Mouse (Mus musculus) urinary bladder, adult 18-20 months (tissue): ENCODE data around the gene Il17rc.
A peak's percentile ranks its signal among the peaks of the same experiment; 100 is the strongest.

Experiments used
- DNase-seq, 2 experiments: peaks; one replicate each; pipeline ENCODE4 v3.0.0; 2022; ENCODE audit warnings: low spot score in 2 of 2, mixed read lengths in 2 of 2

Il17rc gene

DNA sequence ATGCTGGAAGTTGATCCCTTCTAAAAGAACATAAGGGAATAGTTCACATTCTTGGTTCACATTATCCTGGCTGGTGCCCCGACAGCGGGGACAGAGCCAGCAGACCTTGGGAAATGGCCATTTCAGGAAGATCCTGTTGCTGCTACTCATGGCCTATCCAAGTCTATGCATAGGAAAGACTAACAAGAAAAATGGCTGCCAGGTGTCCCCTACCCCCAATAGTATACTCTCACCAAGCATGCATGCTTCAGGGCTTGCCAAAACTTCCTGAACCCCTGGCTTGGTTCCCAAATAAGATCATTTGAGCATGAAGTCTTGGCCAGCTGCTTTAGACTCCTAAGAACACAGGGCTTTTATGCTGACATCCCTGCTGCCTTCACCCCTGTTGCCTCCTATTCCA, 19.4 kb upstream of the Il17rc start:
- DNase-seq = no peak

DNA sequence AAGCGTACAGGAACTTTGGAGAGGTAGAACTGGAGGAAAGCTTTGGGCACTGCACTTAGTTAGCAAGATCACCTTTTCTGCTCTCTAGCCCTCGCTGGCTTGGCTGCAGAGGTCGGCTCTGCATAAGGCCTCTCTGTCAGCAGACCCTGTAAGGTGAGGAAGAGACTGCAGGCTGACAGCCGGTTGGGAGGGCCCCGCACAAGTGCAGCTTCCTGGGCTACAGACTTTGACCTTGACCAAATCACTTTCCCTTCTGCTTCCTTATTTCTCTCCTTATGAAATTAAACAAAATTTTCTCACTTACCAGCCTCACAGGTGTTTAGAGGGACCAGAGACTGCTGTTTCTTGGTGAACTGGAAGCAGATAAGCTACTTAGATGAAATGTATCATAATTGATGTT, 16.2 kb upstream of the Il17rc start:
- no peak for DNase-seq

DNA sequence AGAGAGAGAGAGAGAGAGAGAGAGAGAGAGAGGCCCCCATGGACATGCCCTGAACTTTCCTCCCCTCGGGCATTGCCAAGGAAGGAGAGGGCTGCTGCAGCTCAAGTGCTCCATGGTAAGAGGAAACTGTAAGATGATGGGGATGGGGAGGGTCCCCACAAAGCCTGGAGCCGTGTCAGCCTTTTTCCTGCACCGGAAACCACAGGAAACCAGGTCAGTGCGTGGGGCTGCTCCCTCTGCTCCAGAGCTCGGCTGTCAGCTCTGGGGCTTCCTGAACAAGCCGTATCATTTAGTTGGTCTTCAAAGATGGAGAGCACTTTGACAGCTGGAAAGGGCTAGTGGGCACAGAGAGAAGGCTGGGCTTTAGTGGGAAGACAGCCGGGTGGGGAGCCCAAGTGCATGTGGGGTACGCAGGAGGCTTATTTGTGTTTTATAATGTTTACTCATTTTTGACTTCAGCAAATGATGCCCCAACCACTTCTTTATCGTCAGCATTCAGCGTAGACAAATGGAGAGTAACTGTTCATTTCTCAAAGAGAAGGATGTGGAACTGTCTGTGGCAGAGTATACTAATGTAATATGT, 13.2 kb upstream of the Il17rc start, which contains the start of gene Il17re:
Il17re (plus strand) TSS at position 533 of the 583 bp plus-strand sequence.
- DNase-seq = no peak

DNA sequence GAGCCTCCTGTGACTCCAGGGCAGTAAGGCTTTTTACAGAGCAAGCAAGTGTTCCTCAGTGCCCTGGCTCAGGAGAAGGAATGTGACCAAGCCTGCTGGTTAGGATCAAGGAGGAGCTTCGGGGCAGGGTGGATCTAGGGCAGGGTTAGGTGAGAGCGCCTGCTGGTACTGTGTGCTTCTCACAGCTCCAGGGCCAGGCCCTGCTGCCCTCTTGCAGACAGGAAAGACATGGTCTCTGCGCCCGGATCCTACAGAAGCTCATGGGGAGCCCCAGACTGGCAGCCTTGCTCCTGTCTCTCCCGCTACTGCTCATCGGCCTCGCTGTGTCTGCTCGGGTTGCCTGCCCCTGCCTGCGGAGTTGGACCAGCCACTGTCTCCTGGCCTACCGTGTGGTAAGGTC, 12.6 kb upstream of the Il17rc start:
- DNase-seq = peak; percentile 71 to 77

DNA sequence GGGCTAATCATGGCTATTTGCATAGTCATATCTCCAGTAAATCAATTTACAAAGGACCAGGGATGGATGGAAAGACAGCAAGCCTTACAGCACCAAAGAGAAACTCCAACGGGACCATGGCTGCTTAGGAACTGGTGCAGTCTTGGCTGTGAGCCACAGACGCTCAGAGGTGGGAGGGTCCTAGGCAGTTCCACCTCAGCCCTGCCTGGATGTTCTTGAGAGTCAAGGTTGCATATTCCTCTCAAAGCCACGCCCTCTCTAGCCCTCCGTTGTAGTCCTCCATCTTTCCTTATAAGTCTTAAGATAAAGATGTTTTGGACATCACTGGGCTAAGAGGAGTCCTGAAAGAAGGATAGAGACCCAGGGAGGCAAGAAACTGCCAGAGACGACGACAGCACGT, 7.2 kb upstream of the Il17rc start:
- no peak for DNase-seq

DNA sequence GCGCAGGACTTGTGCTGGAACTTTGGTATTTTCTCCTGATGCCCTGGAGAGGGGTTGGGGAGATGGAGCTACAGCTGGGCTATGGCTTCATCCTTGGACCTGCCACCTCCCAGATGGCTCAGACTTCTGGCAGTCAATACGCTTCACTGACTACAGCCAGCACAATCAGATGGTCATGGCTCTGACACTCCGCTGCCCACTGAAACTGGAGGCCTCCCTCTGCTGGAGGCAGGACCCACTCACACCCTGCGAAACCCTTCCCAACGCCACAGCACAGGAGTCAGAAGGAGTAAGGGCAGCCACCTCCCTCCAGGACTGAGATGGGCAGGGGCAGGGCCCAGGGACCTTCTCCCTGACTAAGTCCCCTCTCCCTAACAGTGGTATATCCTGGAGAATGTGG, 5.6 kb upstream of the Il17rc start:
- DNase-seq = no peak

DNA sequence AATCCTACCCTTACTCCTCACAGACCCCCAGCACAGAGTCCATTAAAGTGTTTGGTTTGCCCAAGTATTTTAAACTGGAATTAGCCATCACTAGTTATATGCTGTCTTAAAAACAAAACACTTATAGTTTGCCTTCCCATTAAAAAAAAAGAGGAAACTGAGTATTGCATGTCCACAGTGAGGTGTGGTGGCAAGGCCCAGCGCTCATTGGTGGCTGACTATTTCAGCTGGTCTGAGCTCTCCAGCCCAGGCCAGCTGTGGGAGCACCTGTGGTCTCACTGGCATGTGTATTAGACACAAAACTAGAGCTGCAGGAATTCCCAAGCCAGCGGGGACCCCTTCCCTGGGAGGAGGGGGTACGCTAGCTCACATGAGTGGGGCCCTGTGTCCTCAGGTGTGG, 2.7 kb upstream of the Il17rc start:
- no peak for DNase-seq

DNA sequence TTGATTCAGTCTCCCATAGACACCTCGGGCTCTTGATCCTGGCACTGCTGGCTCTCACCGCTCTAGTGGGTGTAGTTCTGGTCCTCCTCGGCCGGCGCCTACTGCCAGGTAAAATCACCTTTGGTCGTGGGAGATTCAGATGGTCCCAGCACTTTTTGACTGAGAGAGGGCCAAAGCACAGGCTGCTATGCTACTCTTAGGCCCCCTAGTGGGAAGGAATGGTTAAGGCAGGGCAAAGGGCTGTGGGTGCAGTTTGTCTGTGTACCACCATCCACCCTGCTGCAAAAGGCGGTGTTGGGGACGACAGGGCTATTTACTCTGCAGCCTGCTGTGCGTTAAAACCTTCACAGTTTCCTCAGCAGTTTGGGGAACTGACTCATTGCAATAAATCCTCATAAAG, 2.2 kb upstream of the Il17rc start:
- DNase-seq = no peak

DNA sequence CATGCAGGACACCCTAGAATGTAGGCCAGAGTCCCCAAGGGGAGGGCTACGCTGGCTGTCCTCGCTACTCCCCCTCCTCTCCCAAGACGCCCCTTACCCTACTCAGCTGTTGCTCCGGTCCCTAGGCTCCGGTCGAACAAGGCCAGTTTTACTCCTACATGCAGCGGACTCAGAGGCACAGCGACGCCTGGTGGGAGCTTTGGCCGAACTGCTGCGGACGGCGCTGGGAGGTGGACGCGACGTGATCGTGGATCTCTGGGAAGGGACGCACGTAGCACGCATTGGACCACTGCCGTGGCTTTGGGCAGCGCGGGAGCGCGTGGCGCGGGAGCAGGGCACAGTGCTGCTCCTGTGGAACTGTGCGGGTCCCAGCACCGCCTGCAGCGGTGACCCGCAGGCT, 1.8 kb upstream of the Il17rc start:
- peak; percentile 56 to 77 for DNase-seq

DNA sequence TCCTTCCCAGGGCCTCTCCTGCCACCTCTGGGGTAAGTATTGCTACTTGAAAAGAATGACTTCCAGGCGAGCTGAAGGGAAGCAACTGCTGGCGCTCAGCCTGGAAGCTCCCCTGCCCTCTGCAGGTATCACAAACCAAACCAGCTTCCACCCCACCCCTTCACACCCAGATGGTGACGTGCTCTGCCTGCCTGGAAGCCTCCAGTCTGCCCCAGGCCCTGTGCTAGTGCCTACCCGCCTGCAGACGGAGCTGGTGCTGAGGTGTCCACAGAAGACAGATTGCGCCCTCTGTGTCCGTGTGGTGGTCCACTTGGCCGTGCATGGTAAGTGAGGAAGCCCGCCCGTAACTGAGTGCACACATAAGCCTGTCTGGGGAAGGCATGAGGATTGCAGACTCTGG, 834 bp downstream of the Il17rc start:
- DNase-seq = peak in 1 of 2 experiments; percentile 56

DNA sequence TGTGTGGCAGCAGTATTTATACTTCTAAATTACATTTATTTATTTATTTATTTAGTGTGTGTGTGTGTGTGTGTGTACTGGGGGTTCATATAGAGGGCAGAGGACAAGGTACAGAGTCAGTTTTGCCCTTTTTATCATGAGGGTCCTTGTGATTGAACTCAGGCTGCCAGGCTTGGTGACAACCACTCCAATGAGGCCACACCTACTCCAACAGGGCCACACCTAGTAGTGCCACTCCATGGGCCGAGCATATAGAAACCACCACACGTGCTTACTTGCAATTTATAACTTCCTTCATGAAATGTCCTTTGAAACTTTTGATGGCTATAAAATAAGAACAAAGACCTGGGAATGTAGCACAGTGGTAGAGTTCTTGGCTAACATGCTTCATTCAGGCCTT, 2.0 kb downstream of the Il17rc start:
- no peak for DNase-seq

DNA sequence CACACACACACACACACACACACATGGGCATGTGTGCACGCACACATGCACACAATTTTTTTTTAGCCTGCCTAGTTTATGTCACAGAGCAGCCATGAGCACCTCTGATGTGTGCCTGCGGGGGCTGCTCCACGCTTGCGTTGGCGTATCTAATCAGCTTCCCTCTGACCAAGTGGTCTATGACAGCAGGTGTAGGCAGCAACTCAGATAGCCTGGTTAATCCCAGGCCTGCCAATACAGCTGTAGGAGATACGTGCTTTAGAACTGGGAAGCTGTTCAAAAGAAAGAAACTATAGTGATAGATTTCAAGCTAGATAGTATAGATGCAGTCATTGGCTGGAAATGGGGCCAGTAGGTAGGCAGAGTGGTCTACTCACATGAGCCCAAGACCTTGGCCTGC, 2.5 kb downstream of the Il17rc start:
- DNase-seq = no peak

DNA sequence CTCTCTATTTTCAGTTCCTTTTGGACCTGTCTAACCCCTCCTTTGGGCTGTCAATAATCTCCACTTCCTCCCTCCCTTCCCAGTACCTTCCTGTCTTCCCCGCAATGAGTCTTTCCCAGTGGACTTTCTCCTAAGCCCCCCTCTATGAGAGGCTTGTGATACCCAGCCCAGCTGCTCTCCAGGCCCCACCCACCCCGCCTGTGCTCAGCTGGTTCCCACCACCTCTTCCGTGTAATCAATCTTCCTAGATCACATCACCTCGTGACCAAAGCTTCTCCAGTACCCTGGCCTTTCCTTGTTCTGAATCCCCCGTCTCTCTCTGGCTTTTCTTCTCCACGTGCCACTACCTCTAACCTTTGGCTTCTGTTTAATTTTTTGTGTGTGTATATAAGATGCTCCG, 6.1 kb downstream of the Il17rc start:
- no peak for DNase-seq

DNA sequence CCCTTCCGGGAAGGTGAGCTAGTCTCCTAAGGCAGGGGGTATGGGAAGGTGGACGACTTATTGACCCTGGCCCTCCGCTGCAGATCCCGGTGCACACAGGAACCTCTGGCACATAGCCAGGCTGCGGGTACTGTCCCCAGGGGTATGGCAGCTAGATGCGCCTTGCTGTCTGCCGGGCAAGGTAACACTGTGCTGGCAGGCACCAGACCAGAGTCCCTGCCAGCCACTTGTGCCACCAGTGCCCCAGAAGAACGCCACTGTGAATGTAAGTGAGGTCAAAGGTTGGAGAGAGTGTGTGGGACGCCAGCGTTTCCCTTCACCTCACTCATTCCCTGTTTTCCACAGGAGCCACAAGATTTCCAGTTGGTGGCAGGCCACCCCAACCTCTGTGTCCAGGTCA, 7.7 kb downstream of the Il17rc start:
- no peak for DNase-seq

DNA sequence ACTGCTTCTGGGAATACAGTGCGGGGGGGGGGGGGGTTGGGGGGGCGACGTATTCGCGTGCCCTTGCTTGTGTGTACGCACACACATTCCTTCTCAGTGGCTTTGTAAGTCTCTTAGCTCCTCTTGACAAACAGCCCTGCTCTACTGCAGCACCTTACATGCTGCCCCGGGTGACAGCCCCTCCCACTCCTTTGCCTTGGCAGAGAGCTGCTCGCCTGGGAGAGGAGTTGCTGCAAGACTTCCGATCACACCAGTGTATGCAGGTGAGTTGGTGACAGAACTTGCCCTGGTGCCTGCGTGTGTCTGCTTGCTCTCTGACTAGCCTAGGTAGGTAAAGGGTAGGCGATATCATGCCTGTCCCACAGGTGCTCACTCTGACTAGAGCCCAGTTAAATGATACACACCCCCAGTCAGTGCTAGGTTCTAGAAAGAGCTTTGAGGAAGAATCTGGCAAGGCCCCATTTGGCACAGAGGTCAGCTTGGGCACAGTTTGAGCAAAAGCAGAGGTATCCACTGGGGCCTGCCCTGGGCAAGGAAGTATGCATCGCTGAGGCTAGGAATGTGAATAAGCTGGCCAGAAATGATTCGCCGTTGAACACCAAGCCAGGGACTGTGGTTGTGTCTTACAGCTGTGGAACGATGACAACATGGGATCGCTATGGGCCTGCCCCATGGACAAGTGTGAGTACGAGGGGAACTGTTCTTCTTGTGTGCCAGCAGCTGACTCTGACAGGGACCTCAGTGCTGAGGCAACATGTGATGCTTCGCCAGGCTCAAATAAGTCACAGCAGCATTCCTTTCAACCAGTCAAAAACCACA, 9.5 kb downstream of the Il17rc start:
- DNase-seq = peak in 1 of 2 experiments; percentile 84

DNA sequence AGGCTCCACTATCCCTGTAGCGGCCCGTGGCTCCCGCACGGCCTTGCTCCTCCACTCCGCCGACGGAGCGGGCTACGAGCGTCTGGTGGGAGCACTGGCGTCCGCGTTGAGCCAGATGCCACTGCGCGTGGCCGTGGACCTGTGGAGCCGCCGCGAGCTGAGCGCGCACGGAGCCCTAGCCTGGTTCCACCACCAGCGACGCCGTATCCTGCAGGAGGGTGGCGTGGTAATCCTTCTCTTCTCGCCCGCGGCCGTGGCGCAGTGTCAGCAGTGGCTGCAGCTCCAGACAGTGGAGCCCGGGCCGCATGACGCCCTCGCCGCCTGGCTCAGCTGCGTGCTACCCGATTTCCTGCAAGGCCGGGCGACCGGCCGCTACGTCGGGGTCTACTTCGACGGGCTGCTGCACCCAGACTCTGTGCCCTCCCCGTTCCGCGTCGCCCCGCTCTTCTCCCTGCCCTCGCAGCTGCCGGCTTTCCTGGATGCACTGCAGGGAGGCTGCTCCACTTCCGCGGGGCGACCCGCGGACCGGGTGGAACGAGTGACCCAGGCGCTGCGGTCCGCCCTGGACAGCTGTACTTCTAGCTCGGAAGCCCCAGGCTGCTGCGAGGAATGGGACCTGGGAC, 11.4 kb downstream of the Il17rc start:
- no peak for DNase-seq

DNA sequence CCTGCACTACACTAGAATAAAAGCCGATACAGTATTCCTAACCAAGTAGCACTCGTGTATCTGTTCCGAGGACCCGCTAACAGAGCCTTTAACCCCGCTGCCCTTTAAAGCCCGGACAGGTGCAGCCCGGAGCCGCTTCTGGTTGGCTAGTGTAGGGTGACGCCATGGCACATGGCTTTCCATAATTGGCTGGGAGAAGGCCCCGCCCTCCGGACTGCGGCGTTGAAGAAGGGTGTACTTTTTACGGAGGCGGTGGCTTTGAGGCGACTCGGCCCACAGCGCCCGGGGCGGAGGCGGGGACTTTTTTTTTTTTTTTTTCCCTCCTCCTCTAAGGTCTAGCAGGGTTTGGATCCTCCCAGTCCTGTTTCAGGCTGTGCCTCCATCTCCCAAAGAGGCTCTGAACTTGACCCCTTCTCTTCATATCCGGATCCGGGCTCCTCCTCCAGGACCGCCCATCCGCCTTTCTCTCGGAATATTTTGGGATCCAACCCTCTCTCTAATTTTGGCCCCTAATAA, 11.9 kb downstream of the Il17rc start, which contains the start of gene Creld1:
Creld1 (plus strand) TSS at position 198 of the 516 bp plus-strand sequence.
- peak; percentile 83 to 96 for DNase-seq

DNA sequence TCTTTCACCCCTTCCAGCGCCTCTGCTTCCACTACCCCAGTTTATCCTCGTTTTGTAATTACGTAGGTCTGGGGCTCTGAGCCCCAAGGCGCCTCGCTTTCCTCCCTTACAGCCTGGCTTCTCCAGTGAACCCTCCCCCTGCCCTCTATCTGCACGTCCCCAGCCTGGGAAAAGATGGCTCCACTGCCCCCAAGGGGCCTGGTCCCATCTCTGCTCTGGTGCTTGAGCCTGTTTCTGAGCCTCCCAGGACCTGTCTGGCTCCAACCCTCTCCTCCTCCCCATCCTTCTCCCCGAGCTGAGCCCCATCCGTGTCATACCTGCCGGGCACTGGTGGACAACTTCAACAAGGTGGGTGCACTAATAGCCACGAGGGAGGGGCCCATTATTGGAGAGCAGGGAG, 12.5 kb downstream of the Il17rc start:
- DNase-seq = no peak

DNA sequence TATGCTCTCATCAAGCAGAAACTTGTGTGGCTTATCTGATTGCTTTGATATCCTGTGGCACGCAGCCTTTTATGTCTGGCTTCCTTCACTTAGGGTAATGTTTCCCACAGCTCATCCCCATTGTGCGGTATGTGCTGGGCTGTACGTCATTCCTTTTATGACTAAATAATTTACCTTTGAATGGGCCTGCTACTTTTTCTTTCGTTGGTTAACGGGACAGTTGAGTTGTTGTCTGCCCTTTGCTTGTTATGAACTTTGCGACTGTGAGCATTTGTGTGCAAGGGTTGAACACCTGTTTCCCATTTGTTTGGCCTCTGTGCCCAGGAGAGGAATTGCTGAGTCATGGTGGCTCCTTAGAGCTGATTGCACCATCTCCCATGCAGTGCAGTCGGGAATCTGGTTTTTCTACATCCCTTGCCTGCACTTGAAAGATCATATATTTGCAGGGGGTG, 15.9 kb downstream of the Il17rc start:
- DNase-seq = peak in 1 of 2 experiments; percentile 68

DNA sequence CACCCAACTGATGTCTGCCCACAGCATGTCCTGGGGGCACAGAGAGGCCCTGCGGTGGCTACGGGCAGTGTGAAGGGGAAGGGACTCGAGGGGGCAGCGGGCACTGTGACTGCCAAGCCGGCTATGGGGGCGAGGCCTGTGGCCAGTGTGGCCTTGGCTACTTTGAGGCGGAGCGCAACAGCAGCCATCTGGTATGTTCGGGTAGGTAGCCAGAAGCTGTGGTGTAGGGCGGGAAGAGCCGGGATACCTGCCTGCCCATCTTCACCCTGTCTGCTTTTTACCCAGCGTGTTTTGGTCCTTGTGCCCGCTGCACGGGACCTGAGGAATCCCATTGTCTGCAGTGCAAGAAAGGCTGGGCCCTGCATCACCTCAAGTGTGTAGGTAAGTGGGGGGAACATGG, 18.2 kb downstream of the Il17rc start:
- DNase-seq = no peak

DNA sequence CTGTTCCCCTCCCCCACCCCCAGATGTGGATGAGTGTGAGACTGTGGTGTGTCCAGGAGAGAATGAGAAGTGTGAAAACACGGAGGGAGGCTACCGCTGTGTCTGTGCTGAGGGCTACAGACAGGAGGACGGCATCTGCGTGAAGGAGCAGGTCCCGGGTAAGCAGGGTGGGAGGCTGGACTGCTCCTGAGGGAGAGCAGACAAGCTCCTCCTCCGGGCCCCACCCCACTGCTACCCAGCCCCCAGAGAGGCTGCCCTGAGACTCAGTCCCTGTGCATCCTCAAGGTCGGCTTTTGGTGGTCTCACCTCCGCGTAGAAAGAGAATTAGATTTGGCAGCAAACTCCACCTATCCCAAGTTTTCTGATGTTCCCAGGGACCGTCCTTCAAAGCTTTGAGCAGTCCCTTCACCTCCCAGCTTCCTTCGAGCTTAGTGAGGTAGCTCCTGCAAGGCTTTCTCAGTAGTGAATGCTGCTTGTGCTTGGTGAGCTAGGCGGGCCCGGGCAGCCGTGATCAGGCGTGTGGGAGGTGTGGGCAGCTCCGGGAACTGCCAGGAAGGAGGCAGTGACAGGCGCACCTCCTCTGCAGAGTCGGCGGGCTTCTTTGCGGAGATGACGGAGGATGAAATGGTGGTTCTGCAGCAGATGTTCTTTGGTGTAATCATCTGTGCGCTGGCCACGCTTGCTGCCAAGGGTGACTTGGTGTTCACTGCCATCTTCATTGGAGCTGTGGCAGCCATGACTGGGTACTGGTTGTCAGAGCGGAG, 21.1 kb downstream of the Il17rc start:
- no peak for DNase-seq

DNA sequence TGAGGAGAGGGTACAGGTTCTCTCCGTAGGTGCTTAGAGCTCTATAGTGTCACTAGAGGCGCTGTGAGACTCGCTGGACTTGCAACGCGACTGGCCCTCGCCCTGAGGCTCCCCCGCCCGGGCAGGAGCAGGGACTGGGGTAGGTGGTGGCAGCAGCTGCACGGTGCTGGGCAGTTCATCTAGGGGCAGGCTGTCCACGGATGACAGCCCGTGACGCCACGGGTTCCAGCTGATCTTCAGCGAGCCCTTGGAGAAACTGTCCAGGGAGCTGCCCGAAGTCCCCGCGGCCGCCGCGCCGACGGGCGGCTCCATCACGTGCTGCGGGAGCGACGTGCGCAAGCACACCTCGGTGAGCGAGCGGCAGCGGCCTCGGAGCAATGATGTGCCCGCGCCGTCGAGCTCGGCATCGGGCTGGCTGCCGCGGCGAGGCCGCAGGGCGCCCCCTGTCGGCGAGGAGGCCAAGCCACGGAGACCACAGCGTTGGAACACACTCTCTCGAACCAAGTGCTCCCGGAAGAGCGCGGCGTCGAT, 23.1 kb downstream of the Il17rc start:
- peak; percentile 82 to 83 for DNase-seq
